Mouse (Mus musculus): ENCODE measurements around the gene Fbxl7. TPM values are rescaled to one million over a fixed set of nuclear protein-coding genes. Genes with fewer than 3 reads are reported as not detected.

The Fbxl7 gene
- polyA plus RNA-seq, 2 experiments: 17.5 to 19.9 TPM

- no peak for ATAC-seq (ENCODE audit: low FRiP score, low read depth)
- Histone ChIP-seq H3K27ac (replicated peaks; ENCODE audit: low read depth, low read length) (no peak overlapping the region), H3K4me2 (replicated peaks; ENCODE audit: low read depth, low read length, severe bottlenecking) (no peak overlapping the region), H3K27me3 (ENCODE audit: control insufficient read depth, insufficient read depth, low read length) (no peaks in the 10 kb centered on the region), H3K36me3 (ENCODE audit: control insufficient read depth, insufficient read depth, low read length) (no peaks in the 10 kb centered on the region), H3K9ac (ENCODE audit: low read depth, low read length, severe bottlenecking) (no peak overlapping the region), H3K4me1 (ENCODE audit: control insufficient read depth, insufficient read depth, low read length) (0 out of 2 replicates have a peak, but pooled peaks cover 6% of the 10 kb centered on the region), H3K4me3 (replicated peaks; ENCODE audit: low read length) (no peak overlapping the region), H3K9me3 (ENCODE audit: control insufficient read depth, low read length) (no peaks in the 10 kb centered on the region)
- no peak for DNase-seq (ENCODE audit: low spot score)
- 72% methylated on average over 2 of the region's 2 CpGs for whole genome bisulfite sequencing
- TF ChIP-seq POLR2A (IDR thresholded peaks at IDR 0.05; ENCODE audit: borderline replicate concordance, extremely low read depth, insufficient read depth, insufficient read length): no peak
These were observed 33.2 kb downstream of the Fbxl7 start for GRCm38 (mm10) chr15:26862173-26862572.

- DNase-seq (ENCODE audit: low spot score) (no peak), ATAC-seq (ENCODE audit: low FRiP score, low read depth) (no peak)
- H3K9ac ChIP-seq (ENCODE audit: low read depth, low read length, severe bottlenecking): no peak overlapping the region
- H3K36me3 ChIP-seq (ENCODE audit: control insufficient read depth, insufficient read depth, low read length): no peaks in the 10 kb centered on the region
- no peaks in the 10 kb centered on the region for H3K9me3 ChIP-seq (ENCODE audit: control insufficient read depth, low read length)
- no peak overlapping the region for H3K4me3 ChIP-seq (replicated peaks; ENCODE audit: low read length)
- no peaks in the 10 kb centered on the region for H3K27me3 ChIP-seq (ENCODE audit: control insufficient read depth, insufficient read depth, low read length)
- H3K4me2 ChIP-seq (replicated peaks; ENCODE audit: low read depth, low read length, severe bottlenecking): no peak overlapping the region
- WGBS: 31% methylated on average over 1 of the region's 1 CpGs
- H3K4me1 ChIP-seq (ENCODE audit: control insufficient read depth, insufficient read depth, low read length): no peaks in the 10 kb centered on the region
- no peak for TF ChIP-seq POLR2A (IDR thresholded peaks at IDR 0.05; ENCODE audit: borderline replicate concordance, extremely low read depth, insufficient read depth, insufficient read length)
- H3K27ac ChIP-seq (replicated peaks; ENCODE audit: low read depth, low read length): no peak overlapping the region
These were observed 45.8 kb downstream of the Fbxl7 start for GRCm38 (mm10) chr15:26849626-26850025.

DNA sequence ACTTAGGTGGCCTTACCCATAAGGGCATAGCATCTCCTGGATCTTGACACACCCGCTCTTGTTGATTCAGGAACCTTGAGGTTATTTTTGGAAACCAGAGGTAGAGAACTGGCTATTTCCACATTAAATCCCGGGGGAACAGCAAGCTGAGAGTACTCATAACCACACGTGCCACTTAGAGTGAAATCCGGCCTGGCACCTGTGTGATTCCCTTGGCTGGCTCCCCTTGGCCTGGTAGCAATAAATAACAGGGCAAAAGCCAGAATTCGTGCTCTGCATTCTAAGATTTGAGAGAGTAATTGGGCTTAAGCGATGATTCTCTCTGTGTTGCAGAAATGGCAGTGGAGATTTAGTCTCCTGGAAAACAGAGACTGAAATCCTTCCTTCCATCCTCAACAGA lies 53.2 kb downstream of the Fbxl7 start:
- Histone ChIP-seq H3K4me3 (replicated peaks; ENCODE audit: low read length) (no peak overlapping the region), H3K9ac (ENCODE audit: low read depth, low read length, severe bottlenecking) (no peak overlapping the region), H3K4me2 (replicated peaks; ENCODE audit: low read depth, low read length, severe bottlenecking) (no peak overlapping the region), H3K9me3 (ENCODE audit: control insufficient read depth, low read length) (no peaks in the 10 kb centered on the region), H3K4me1 (ENCODE audit: control insufficient read depth, insufficient read depth, low read length) (0 out of 2 replicates have a peak, but pooled peaks cover 3% of the 10 kb centered on the region), H3K36me3 (ENCODE audit: control insufficient read depth, insufficient read depth, low read length) (no peaks in the 10 kb centered on the region), H3K27ac (replicated peaks; ENCODE audit: low read depth, low read length) (no peak overlapping the region), H3K27me3 (ENCODE audit: control insufficient read depth, insufficient read depth, low read length) (no peaks in the 10 kb centered on the region)
- ATAC-seq (ENCODE audit: low FRiP score, low read depth) (no peak), DNase-seq (ENCODE audit: low spot score) (no peak)
- no peak for TF ChIP-seq POLR2A (IDR thresholded peaks at IDR 0.05; ENCODE audit: borderline replicate concordance, extremely low read depth, insufficient read depth, insufficient read length)
- 58% methylated on average over 6 of the region's 6 CpGs for WGBS

GRCm38 (mm10) chr15:26838386-26838785 lies 57.0 kb downstream of the Fbxl7 start:
- H3K27me3 ChIP-seq (ENCODE audit: control insufficient read depth, insufficient read depth, low read length): no peaks in the 10 kb centered on the region
- no peak overlapping the region for H3K4me3 ChIP-seq (replicated peaks; ENCODE audit: low read length)
- no peaks in the 10 kb centered on the region for H3K36me3 ChIP-seq (ENCODE audit: control insufficient read depth, insufficient read depth, low read length)
- 0 out of 2 replicates have a peak, but pooled peaks cover 3% of the 10 kb centered on the region for H3K4me1 ChIP-seq (ENCODE audit: control insufficient read depth, insufficient read depth, low read length)
- WGBS: 90% methylated on average over 1 of the region's 1 CpGs
- no peak for DNase-seq (ENCODE audit: low spot score)
- no peak for ATAC-seq (ENCODE audit: low FRiP score, low read depth)
- H3K27ac ChIP-seq (replicated peaks; ENCODE audit: low read depth, low read length): no peak overlapping the region
- no peak overlapping the region for H3K4me2 ChIP-seq (replicated peaks; ENCODE audit: low read depth, low read length, severe bottlenecking)
- no peaks in the 10 kb centered on the region for H3K9me3 ChIP-seq (ENCODE audit: control insufficient read depth, low read length)
- no peak overlapping the region for H3K9ac ChIP-seq (ENCODE audit: low read depth, low read length, severe bottlenecking)
- TF ChIP-seq POLR2A (IDR thresholded peaks at IDR 0.05; ENCODE audit: borderline replicate concordance, extremely low read depth, insufficient read depth, insufficient read length): no peak

GRCm38 (mm10) chr15:26837200-26837599 lies 58.2 kb downstream of the Fbxl7 start:
- no peaks in the 10 kb centered on the region for H3K36me3 ChIP-seq (ENCODE audit: control insufficient read depth, insufficient read depth, low read length)
- DNase-seq (ENCODE audit: low spot score) (no peak), ATAC-seq (ENCODE audit: low FRiP score, low read depth) (no peak)
- H3K9me3 ChIP-seq (ENCODE audit: control insufficient read depth, low read length): no peaks in the 10 kb centered on the region
- no peak overlapping the region for H3K4me2 ChIP-seq (replicated peaks; ENCODE audit: low read depth, low read length, severe bottlenecking)
- no peak overlapping the region for H3K4me3 ChIP-seq (replicated peaks; ENCODE audit: low read length)
- H3K27ac ChIP-seq (replicated peaks; ENCODE audit: low read depth, low read length): no peak overlapping the region
- H3K4me1 ChIP-seq (ENCODE audit: control insufficient read depth, insufficient read depth, low read length): 0 out of 2 replicates have a peak, but pooled peaks cover under 1% of the 10 kb centered on the region
- no peak overlapping the region for H3K9ac ChIP-seq (ENCODE audit: low read depth, low read length, severe bottlenecking)
- WGBS: 80% methylated on average over 3 of the region's 3 CpGs
- H3K27me3 ChIP-seq (ENCODE audit: control insufficient read depth, insufficient read depth, low read length): no peaks in the 10 kb centered on the region
- TF ChIP-seq POLR2A (IDR thresholded peaks at IDR 0.05; ENCODE audit: borderline replicate concordance, extremely low read depth, insufficient read depth, insufficient read length): no peak

DNA sequence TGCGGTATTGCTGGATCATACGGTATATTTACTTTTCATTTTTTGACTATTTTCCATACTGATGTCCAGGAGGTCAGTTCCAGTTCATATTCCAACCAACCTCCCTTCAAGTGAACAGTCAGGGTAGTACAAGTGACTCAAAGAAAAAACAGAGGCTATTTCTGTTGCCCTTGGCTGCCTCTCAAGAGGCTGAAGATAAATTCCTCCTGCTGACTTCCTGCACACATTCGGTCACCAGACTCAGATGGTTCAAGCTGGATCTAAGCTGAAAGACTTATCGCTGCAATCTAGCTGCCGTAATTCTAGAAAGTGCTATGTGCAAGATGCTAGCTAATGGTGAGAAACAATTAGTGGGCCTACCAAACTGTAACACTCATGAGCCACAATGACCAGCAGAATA lies 61.0 kb downstream of the Fbxl7 start:
- Histone ChIP-seq H3K4me3 (replicated peaks; ENCODE audit: low read length) (no peak overlapping the region), H3K9me3 (ENCODE audit: control insufficient read depth, low read length) (no peaks in the 10 kb centered on the region), H3K27ac (replicated peaks; ENCODE audit: low read depth, low read length) (no peak overlapping the region), H3K9ac (ENCODE audit: low read depth, low read length, severe bottlenecking) (no peak overlapping the region), H3K36me3 (ENCODE audit: control insufficient read depth, insufficient read depth, low read length) (no peaks in the 10 kb centered on the region), H3K27me3 (ENCODE audit: control insufficient read depth, insufficient read depth, low read length) (no peaks in the 10 kb centered on the region), H3K4me1 (ENCODE audit: control insufficient read depth, insufficient read depth, low read length) (no peaks in the 10 kb centered on the region), H3K4me2 (replicated peaks; ENCODE audit: low read depth, low read length, severe bottlenecking) (no peak overlapping the region)
- ATAC-seq (ENCODE audit: low FRiP score, low read depth) (no peak), DNase-seq (ENCODE audit: low spot score) (no peak)
- WGBS: 89% methylated on average over 5 of the region's 5 CpGs
- no peak for TF ChIP-seq POLR2A (IDR thresholded peaks at IDR 0.05; ENCODE audit: borderline replicate concordance, extremely low read depth, insufficient read depth, insufficient read length)
